Mouse (Mus musculus): Measurements from ENCODE around the gene Tmem219.

DNA sequence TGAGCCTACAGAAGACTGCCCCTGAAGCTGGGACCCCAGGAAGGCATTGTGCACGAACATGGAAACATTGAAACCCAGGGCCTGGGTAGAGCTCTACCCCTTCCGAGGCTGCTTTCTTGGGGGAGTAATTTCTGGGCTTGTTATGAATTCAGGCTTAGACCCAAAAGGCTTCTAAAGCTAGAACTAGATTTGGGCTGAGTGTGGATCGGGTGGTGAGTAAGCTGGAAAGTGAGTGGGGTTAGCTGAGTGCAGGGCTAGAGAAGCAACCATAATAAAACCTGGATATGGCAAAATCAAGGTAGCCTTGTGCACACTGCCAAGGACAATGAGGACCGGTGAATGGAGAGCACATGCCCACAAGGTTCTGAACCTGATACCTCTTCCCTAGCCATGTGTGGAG lies 39.2 kb upstream of the Tmem219 start:
- TF ChIP-seq POLR2A (IDR thresholded peaks at IDR 0.05; ENCODE audit: borderline replicate concordance, control insufficient read depth, low read depth, low read length) (no peak), CTCF (IDR thresholded peaks at IDR 0.05; ENCODE audit: control insufficient read depth, insufficient read depth, low read length) (no peak)

Data from bone marrow, adult 2 months (tissue).